ENCODE assay signal across 10 mouse cellular contexts in the genomic region with DNA sequence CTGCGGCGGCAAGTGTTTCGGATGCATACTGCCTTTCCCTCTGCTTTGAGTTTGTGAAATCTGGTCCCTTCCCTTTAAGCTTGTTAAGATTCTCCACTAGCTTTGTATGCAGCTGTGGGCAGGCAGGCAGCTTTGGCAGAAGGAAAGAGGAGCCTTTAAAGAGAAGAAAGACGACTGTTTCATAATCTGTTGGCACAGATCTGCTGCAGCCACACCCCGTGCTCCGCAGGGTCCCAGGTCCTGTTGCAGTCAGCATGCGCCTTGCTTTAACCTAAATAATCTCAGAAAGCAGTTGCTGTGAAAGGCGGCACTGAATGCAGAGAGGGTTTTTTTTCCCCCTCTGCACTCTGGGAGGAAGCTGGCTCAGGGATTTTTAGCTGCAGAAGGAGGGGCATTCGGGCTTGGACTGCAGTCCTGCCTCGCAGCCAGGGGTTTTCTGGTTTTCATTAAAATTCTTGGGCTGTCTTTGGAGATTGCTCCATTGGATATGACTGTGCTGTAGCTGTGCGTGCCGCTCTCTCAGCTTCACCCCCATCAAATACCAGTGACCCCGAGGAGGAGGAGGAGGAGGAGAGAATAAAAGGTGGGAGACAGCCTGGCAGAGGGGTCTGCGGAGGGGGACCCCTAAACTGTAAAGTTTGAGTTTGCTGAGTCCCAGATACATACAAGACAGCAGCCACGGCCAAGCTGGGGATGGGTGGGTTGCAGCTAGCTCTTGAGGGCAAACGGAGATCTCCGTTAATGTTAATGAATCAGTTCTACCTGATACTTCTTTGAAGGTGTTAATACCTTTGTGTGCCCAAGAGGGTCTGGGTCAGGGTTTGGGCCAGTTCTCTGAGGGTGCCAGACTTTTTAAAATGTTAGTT. TPM values are rescaled to one million over a fixed set of nuclear protein-coding genes. Genes with fewer than 3 reads are reported as not detected.
DNase-seq lines count a peak whose midpoint lies in the region; ATAC-seq and TF ChIP-seq lines count a peak whose summit lies in the region.
"Had no signal": no experiment of that assay in that cellular context is flagged by ENCODE, and none has a peak within 500 bp of the region (broad histone marks: within the 10 kb centered on the region; RNA-seq: fewer than 3 reads in every experiment).

No protein-coding gene starts in this region.

- peak overlapping the region; percentile 69 for H3K27ac ChIP-seq in forebrain, postnatal 0 days (ENCODE audit: low read depth, low read length)
- H3K27ac ChIP-seq: liver, embryonic 15.5 days had no signal

- peak; percentile 86 for DNase-seq in 3T3-L1 (ENCODE audit: low read depth, low spot score)
- DNase-seq in cerebellum, adult 8-10 months, result peak; percentile 65
- peak; percentile 55 for DNase-seq in forebrain, postnatal 0 days
- peak; percentile 42 for DNase-seq in heart, postnatal 25 days (ENCODE audit: low spot score)
- DNase-seq in kidney, postnatal 4 days, result peak; percentile 31 to 58
- peak; percentile 20 for DNase-seq in lung, adult 2 months
- peak; percentile 38 for DNase-seq in retina, embryonic 14.5 days (ENCODE audit: low spot score)
- DNase-seq in spleen, postnatal 14 days (ENCODE audit: low spot score in 2 of 2), result no peak

- H3K4me3 ChIP-seq in forebrain, postnatal 0 days (ENCODE audit: low read depth, low read length), result peak overlapping the region; percentile 20
- peak overlapping the region; percentile 15 for H3K4me3 ChIP-seq in lung, adult 2 months (replicated peaks; ENCODE audit: extremely low read depth, low read depth, low read length)
- H3K4me3 ChIP-seq: liver, embryonic 15.5 days had no signal

- ATAC-seq in forebrain, postnatal 0 days, result peak; percentile 78

- H3K4me2 ChIP-seq in forebrain, postnatal 0 days (ENCODE audit: low read depth), result peak overlapping the region; percentile 48
- H3K4me2 ChIP-seq: liver, embryonic 15.5 days had no signal

- intact Hi-C loops in heart, postnatal 25 days (cut with DNase I), result no loop called here

- WGBS in forebrain, postnatal 0 days, result 9% methylated on average over 17 of the region's 17 CpGs
- WGBS in lung, adult 2 months, result 37% methylated on average over 17 of the region's 17 CpGs

- no peaks in the 10 kb centered on the region for H3K9me3 ChIP-seq in forebrain, postnatal 0 days (ENCODE audit: low read length)
- H3K9me3 ChIP-seq: G1E; liver, embryonic 15.5 days had no signal

- TF ChIP-seq POLR2A in lung, adult 2 months (IDR thresholded peaks at IDR 0.05; ENCODE audit: borderline replicate concordance, extremely low read depth, low read depth, low read length), result no peak

- H3K36me3 ChIP-seq in forebrain, postnatal 0 days (ENCODE audit: insufficient read depth), result no peaks in the 10 kb centered on the region
- H3K36me3 ChIP-seq: G1E; liver, embryonic 15.5 days had no signal

- H3K4me1 ChIP-seq in forebrain, postnatal 0 days (ENCODE audit: insufficient read depth), result 0 out of 2 replicates have a peak, but pooled peaks cover 10% of the 10 kb centered on the region
- H3K4me1 ChIP-seq in lung, adult 2 months (ENCODE audit: control insufficient read depth, insufficient read depth, low read length), result no peaks in the 10 kb centered on the region
- H3K4me1 ChIP-seq: liver, embryonic 15.5 days had no signal

- TF ChIP-seq CTCF in forebrain, postnatal 0 days (IDR thresholded peaks at IDR 0.05; ENCODE audit: low read depth), result no peak
- no peak for TF ChIP-seq CTCF in lung, adult 2 months (IDR thresholded peaks at IDR 0.05; ENCODE audit: insufficient read depth, low read length)

- H3K9ac ChIP-seq in forebrain, postnatal 0 days, result peak overlapping the region; percentile 42
- H3K9ac ChIP-seq: liver, embryonic 15.5 days had no signal

- no peaks in the 10 kb centered on the region for H3K27me3 ChIP-seq in forebrain, postnatal 0 days (ENCODE audit: insufficient read depth, low read length)
- H3K27me3 ChIP-seq: liver, embryonic 15.5 days had no signal

RNA-seq across cellular contexts. Expression of a gene that starts 35.9 kb away (rescaled TPM):
- total RNA-seq in forebrain, postnatal 0 days (2014; rRNA removed), result 25.3 and 36.1 TPM in 2 replicates
- polyA plus RNA-seq in forebrain, postnatal 0 days (2015; fragmentation: Nextera tagmentation; extraction: Ambion mirVana), result 14.7 and 15.0 TPM in 2 replicates
- 10 to 100 TPM; 14.8 to 17.7 TPM for total RNA-seq in heart, postnatal 25 days (2021)
- 0.43 and 0.96 TPM in 2 replicates for polyA plus RNA-seq in lung, adult 2 months (2012; rRNA removed)

Comparison
In these comparisons a context has a peak if more than half of its experiments do, and no peak if none do; other contexts are left out.
1. DNase-seq: peak in 3T3-L1 (single experiment), cerebellum, adult 8-10 months (single experiment), forebrain, postnatal 0 days (single experiment), heart, postnatal 25 days (single experiment), kidney, postnatal 4 days (2 of 2), lung, adult 2 months (single experiment) and retina, embryonic 14.5 days (single experiment); none in spleen, postnatal 14 days (0 of 2).